Mouse (Mus musculus): ENCODE results near the gene Cnot8.

GRCm38 (mm10) chr11:58135296-58135695 is 31.3 kb downstream of the Cnot8 start:
- TF ChIP-seq CTCF (IDR thresholded peaks at IDR 0.05; ENCODE audit: control insufficient read depth, insufficient read depth, insufficient replicate concordance, low read depth, low read length) (no peak), POLR2A (IDR thresholded peaks at IDR 0.05; ENCODE audit: control insufficient read depth, low read depth, low read length) (no peak)

Data from testis, adult 2 months (tissue).